Mouse (Mus musculus): Measurements from ENCODE around the gene Dmpk. TPM values are rescaled to one million over a fixed set of nuclear protein-coding genes. Genes with fewer than 3 reads are reported as not detected.

Gene Dmpk
- polyA plus RNA-seq, 1 experiment from 2014 or later, result 10.9 TPM

DNA sequence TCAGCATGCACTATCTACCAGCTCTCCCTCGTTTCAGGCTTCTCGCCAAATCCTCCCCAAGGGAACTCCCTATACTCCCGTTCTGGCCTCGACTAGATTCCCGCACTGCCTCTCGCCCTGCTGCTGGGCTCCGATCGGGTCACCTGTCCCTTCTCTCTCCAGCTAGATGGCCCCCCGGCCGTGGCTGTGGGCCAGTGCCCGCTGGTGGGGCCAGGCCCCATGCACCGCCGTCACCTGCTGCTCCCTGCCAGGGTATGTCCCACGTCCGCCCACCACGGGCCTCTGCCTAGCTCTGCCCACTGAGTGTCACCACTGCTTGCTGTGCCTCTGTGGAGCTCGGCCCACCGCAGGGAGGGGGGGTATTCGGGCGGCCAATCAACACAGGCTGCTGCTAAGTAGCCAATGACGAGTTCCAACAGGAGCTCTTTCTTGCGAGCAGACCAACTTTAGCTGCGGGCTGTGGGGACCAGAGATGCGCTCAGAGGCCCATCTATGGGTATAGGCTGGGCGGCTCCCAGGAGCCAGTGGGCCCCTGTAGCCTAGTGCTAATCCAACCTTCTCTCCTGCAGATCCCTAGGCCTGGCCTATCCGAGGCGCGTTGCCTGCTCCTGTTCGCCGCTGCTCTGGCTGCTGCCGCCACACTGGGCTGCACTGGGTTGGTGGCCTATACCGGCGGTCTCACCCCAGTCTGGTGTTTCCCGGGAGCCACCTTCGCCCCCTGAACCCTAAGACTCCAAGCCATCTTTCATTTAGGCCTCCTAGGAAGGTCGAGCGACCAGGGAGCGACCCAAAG lies 8.9 kb downstream of the Dmpk start:
- 9% methylated on average over 36 of the region's 38 CpGs for WGBS
- no peak overlapping the region for H3K9ac ChIP-seq
- H3K27ac ChIP-seq (replicated peaks), result peak overlapping the region; percentile 35
- peaks cover 18% of the 10 kb centered on the region for H3K36me3 ChIP-seq
- peak overlapping the region; percentile 47; the same call in 1 of the 2 replicates for H3K4me3 ChIP-seq
- H3K4me2 ChIP-seq, result peak overlapping the region; percentile 99
- peaks cover 52% of the 10 kb centered on the region for H3K4me1 ChIP-seq (replicated peaks)
- ATAC-seq (ENCODE audit: low FRiP score, low read depth), result peak; percentile 44
- H3K27me3 ChIP-seq, result peaks cover 44% of the 10 kb centered on the region
- H3K9me3 ChIP-seq, result no peaks in the 10 kb centered on the region

DNA sequence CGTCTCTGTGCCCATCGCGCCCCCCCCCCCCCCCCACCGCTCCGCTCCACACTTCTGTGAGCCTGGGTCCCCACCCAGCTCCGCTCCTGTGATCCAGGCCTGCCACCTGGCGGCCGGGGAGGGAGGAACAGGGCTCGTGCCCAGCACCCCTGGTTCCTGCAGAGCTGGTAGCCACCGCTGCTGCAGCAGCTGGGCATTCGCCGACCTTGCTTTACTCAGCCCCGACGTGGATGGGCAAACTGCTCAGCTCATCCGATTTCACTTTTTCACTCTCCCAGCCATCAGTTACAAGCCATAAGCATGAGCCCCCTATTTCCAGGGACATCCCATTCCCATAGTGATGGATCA lies 9.5 kb downstream of the Dmpk start:
- Histone ChIP-seq H3K4me3 (peak overlapping the region; percentile 47), H3K36me3 (peaks cover 18% of the 10 kb centered on the region), H3K9ac (no peak overlapping the region; the same call in 1 of the 2 replicates), H3K4me2 (peak overlapping the region; percentile 99), H3K27ac (replicated peaks) (peak overlapping the region; percentile 35), H3K4me1 (replicated peaks) (peaks cover 52% of the 10 kb centered on the region), H3K9me3 (no peaks in the 10 kb centered on the region), H3K27me3 (peaks cover 44% of the 10 kb centered on the region)
- 3% methylated on average over 14 of the region's 15 CpGs for WGBS
- peak; percentile 13; the same call in 1 of the 2 replicates for ATAC-seq (ENCODE audit: low FRiP score, low read depth)

DNA sequence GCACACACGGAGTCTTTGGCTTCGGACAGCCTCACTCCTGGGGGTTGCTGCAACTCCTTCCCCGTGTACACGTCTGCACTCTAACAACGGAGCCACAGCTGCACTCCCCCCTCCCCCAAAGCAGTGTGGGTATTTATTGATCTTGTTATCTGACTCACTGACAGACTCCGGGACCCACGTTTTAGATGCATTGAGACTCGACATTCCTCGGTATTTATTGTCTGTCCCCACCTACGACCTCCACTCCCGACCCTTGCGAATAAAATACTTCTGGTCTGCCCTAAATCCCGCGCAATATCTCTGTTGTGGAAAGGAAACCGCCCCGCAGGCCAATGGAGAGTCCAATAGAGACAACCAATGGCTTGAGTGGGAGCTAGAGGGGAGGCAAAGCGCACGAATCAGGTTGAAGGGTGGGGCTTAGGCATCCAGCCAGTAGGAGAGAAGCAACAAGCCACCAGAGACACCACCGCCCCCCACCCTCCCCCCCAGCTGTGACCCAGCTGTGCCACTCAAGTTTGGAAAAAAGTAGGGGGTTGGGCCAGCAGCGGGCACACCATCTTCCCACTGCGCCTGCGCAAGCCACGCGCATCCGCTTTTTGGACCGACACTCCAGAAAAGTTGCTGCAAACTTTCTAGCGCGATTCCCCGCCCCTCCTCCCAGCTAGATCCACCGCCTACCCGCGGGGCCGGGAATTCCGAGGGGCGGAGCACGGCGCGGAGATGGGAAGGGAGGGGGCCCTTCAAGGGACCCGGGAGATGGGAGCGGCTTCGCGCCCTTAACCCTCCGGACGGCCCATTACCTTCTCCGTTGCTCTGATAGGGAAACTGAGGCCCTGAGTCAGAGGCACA lies 10.1 kb downstream of the Dmpk start:
- H3K4me3 ChIP-seq, result peak overlapping the region; percentile 47
- peak overlapping the region; percentile 54 for H3K9ac ChIP-seq
- ATAC-seq (ENCODE audit: low FRiP score, low read depth), result peak; percentile 68
- peak overlapping the region; percentile 82 for H3K27ac ChIP-seq (replicated peaks)
- peaks cover 52% of the 10 kb centered on the region for H3K4me1 ChIP-seq (replicated peaks)
- H3K9me3 ChIP-seq, result no peaks in the 10 kb centered on the region
- peak overlapping the region; percentile 99 for H3K4me2 ChIP-seq
- H3K36me3 ChIP-seq, result peaks cover 18% of the 10 kb centered on the region
- H3K27me3 ChIP-seq, result peaks cover 44% of the 10 kb centered on the region
- WGBS, result under 1% methylated on average over 44 of the region's 45 CpGs

DNA sequence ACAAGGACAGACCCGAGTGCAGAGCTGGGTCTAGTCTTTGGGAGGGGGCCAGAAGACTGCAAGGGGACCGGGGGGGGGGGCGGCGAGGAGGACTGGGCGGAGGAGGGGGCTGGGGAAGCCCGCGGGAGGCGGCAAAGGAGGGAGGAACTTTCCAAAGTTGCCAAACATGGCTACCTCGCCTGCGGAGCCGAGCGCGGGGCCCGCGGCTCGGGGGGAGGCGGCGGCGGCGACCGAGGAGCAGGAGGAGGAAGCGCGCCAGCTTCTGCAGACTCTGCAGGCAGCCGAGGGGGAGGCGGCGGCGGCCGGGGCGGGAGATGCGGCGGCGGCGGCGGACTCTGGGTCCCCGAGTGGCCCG lies 10.8 kb downstream of the Dmpk start, which contains the start of gene Six5:
Gene Six5, plus strand, starts transcription at position 124 of the 355 bp plus-strand sequence.
- peaks cover 14% of the 10 kb centered on the region for H3K36me3 ChIP-seq
- H3K4me3 ChIP-seq, result peak within 1 kb of the TSS; percentile 47
- H3K27ac ChIP-seq (replicated peaks), result peak within 1 kb of the TSS; percentile 82
- WGBS, result 0% methylated on average over 24 of the region's 36 CpGs
- no peaks in the 10 kb centered on the region for H3K9me3 ChIP-seq
- H3K9ac ChIP-seq, result peak within 1 kb of the TSS; percentile 54
- no peak for ATAC-seq (ENCODE audit: low FRiP score, low read depth)
- peak within 1 kb of the TSS; percentile 99 for H3K4me2 ChIP-seq
- H3K4me1 ChIP-seq (replicated peaks), result peaks cover 52% of the 10 kb centered on the region
- H3K27me3 ChIP-seq, result peaks cover 44% of the 10 kb centered on the region

DNA sequence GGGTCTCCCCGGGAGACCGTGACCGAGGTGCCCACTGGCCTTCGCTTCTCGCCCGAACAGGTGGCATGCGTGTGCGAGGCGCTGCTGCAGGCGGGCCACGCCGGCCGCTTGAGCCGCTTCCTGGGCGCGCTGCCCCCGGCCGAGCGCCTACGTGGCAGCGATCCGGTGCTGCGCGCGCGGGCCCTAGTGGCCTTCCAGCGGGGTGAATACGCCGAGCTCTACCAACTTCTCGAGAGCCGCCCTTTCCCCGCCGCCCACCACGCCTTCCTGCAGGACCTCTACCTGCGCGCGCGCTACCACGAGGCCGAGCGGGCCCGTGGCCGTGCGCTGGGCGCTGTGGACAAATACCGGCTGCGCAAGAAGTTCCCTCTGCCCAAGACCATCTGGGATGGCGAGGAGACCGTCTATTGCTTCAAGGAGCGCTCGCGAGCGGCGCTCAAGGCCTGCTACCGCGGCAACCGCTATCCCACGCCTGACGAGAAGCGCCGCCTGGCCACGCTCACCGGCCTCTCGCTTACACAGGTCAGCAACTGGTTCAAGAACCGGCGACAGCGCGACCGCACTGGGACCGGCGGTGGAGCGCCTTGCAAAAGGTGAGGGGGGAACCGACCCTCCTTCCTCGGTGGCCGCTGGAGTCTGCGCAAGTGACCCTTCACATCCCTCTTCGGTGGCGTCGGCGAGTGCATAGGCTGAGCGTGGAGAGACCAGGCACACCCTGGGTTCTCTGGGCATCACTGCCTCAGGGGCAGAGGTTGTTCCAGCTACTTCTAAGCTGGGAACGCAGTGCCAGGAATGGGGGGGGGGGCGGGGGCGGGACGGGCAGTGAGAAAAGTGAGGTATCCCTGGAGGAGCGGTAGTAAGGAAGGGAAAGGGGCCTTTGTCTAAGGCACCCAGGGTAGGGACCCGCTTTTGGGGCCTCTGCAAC lies 11.4 kb downstream of the Dmpk start:
- H3K27me3 ChIP-seq, result peaks cover 44% of the 10 kb centered on the region
- H3K4me1 ChIP-seq (replicated peaks), result peaks cover 52% of the 10 kb centered on the region
- H3K4me3 ChIP-seq, result peak overlapping the region; percentile 47
- peak overlapping the region; percentile 99 for H3K4me2 ChIP-seq
- no peak for ATAC-seq (ENCODE audit: low FRiP score, low read depth)
- H3K9ac ChIP-seq, result peak overlapping the region; percentile 54
- H3K36me3 ChIP-seq, result peaks cover 10% of the 10 kb centered on the region
- H3K9me3 ChIP-seq, result no peaks in the 10 kb centered on the region
- 0% methylated on average over 64 of the region's 87 CpGs for WGBS
- peak overlapping the region; percentile 82 for H3K27ac ChIP-seq (replicated peaks)

DNA sequence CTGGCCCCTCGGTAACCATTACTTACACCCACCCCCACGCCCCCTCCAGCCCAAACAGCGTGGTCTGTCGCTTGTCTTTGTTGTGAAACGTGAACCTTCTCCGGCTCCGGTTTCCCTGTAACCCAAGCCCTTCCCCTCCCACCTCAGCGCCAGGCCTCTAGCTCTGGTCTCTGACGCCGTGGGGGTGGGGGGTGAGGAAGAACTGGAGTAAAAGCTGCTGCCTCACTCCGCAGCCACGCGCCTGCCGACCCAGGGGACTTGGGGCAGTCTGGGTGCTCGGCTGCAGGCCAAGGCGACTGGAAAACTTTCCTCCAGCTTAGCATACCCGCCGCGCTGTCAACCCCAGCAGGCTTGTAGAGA lies 12.1 kb downstream of the Dmpk start:
- ATAC-seq (ENCODE audit: low FRiP score, low read depth), result no peak
- Histone ChIP-seq H3K4me2 (peak overlapping the region; percentile 99), H3K9ac (peak overlapping the region; percentile 54), H3K27me3 (peaks cover 39% of the 10 kb centered on the region), H3K4me3 (peak overlapping the region; percentile 47), H3K36me3 (peaks cover 3% of the 10 kb centered on the region; the same call in 1 of the 2 replicates), H3K9me3 (no peaks in the 10 kb centered on the region), H3K27ac (replicated peaks) (0 out of 2 replicates have a peak overlapping the region, but pooled peaks have one; percentile 82), H3K4me1 (replicated peaks) (peaks cover 52% of the 10 kb centered on the region)
- under 1% methylated on average over 19 of the region's 19 CpGs for WGBS

GRCm38 (mm10) chr7:19096421-19096976 lies 12.8 kb downstream of the Dmpk start:
- peaks cover 32% of the 10 kb centered on the region for H3K27me3 ChIP-seq
- no peaks in the 10 kb centered on the region for H3K9me3 ChIP-seq
- ATAC-seq (ENCODE audit: low FRiP score, low read depth), result no peak

GRCm38 (mm10) chr7:19097217-19097616 lies 13.6 kb downstream of the Dmpk start:
- Histone ChIP-seq H3K9me3 (no peaks in the 10 kb centered on the region), H3K4me2 (no peak overlapping the region), H3K4me1 (replicated peaks) (peaks cover 47% of the 10 kb centered on the region), H3K36me3 (no peaks in the 10 kb centered on the region), H3K27ac (replicated peaks) (no peak overlapping the region), H3K4me3 (no peak overlapping the region), H3K9ac (no peak overlapping the region), H3K27me3 (peaks cover 25% of the 10 kb centered on the region)
- no peak for ATAC-seq (ENCODE audit: low FRiP score, low read depth)
- 70% methylated on average over 2 of the region's 2 CpGs for WGBS

More at GRCm38 (mm10) chr7:19096421-19096976, 12.8 kb downstream of the Dmpk start:
- Histone ChIP-seq H3K4me2 (peak overlapping the region; percentile 99), H3K36me3 (0 out of 2 replicates have a peak, but pooled peaks cover 3% of the 10 kb centered on the region), H3K4me1 (replicated peaks) (peaks cover 52% of the 10 kb centered on the region), H3K4me3 (peak overlapping the region; percentile 47; the same call in 1 of the 2 replicates), H3K9ac (no peak overlapping the region), H3K27ac (replicated peaks) (no peak overlapping the region)
- 59% methylated on average over 5 of the region's 5 CpGs for WGBS

DNA sequence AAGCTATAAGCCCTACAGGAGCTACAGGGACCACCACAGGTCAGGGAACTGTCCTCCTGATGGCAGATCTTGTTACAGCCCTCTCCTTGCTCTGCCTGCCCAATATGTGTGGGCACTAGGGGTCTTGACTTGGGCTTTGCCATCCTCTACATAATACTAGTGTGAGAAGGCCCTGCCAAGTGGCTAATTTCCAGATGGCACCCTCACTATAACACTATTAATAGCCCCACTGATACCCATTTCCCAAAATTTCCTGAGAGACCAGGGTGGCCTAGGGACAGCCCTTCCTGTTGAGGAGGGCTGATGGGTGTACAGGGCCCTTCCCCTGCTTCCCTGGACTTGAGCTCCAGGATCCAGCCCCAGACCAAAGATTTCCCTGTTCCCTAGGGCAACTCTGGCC lies 14.2 kb downstream of the Dmpk start:
- Histone ChIP-seq H3K9me3 (0 out of 2 replicates have a peak, but pooled peaks cover 3% of the 10 kb centered on the region), H3K27me3 (peaks cover 21% of the 10 kb centered on the region), H3K9ac (no peak overlapping the region), H3K4me1 (replicated peaks) (peaks cover 40% of the 10 kb centered on the region), H3K4me3 (no peak overlapping the region), H3K36me3 (peaks cover 5% of the 10 kb centered on the region; the same call in 1 of the 2 replicates), H3K4me2 (no peak overlapping the region), H3K27ac (replicated peaks) (no peak overlapping the region)
- no peak for ATAC-seq (ENCODE audit: low FRiP score, low read depth)

GRCm38 (mm10) chr7:19098811-19099210 lies 15.2 kb downstream of the Dmpk start:
- ATAC-seq (ENCODE audit: low FRiP score, low read depth), result no peak
- H3K4me3 ChIP-seq, result no peak overlapping the region
- H3K9me3 ChIP-seq, result 0 out of 2 replicates have a peak, but pooled peaks cover 3% of the 10 kb centered on the region
- no peak overlapping the region for H3K27ac ChIP-seq (replicated peaks)
- H3K36me3 ChIP-seq, result peaks cover 13% of the 10 kb centered on the region; the same call in 1 of the 2 replicates
- no peak overlapping the region for H3K4me2 ChIP-seq
- peaks cover 18% of the 10 kb centered on the region for H3K27me3 ChIP-seq
- H3K4me1 ChIP-seq (replicated peaks), result peaks cover 31% of the 10 kb centered on the region
- WGBS, result 60% methylated on average over 7 of the region's 7 CpGs
- H3K9ac ChIP-seq, result no peak overlapping the region

- Histone ChIP-seq H3K4me3 (no peak overlapping the region), H3K4me2 (no peak overlapping the region), H3K9me3 (0 out of 2 replicates have a peak, but pooled peaks cover 3% of the 10 kb centered on the region), H3K4me1 (replicated peaks) (peaks cover 16% of the 10 kb centered on the region), H3K9ac (no peak overlapping the region), H3K36me3 (peaks cover 18% of the 10 kb centered on the region; the same call in 1 of the 2 replicates), H3K27me3 (0 out of 2 replicates have a peak, but pooled peaks cover 9% of the 10 kb centered on the region), H3K27ac (replicated peaks) (no peak overlapping the region)
- ATAC-seq (ENCODE audit: low FRiP score, low read depth), result no peak
- WGBS, result 95% methylated on average over 1 of the region's 1 CpGs
Measured at GRCm38 (mm10) chr7:19100290-19100689, 16.6 kb downstream of the Dmpk start.

Measured in hindbrain, embryonic 15.5 days (tissue).